Mouse (Mus musculus) frontal cortex, adult 2 months (tissue): ENCODE results near the gene Exoc3l. TPM values are rescaled to one million over a fixed set of nuclear protein-coding genes. Genes with fewer than 3 reads are reported as not detected.

Experiments
- DNase-seq, 2 experiments: peaks; one replicate each; pipeline ENCODE4 v3.0.0; 2022; ENCODE audit warnings: low spot score in 1 of 2; ENCODE audit errors: extremely low spot score in 1 of 2
- polyA plus RNA-seq: library from polyadenylated mRNA; depleted of rRNA; stranded (reverse); fragments of >200 nt; gene quantifications from 2 replicates; pipeline ENCODE4 v1.2.3, GENCODE M21; 2012

The Exoc3l gene
- polyA plus RNA-seq, 1 experiment: 2.4 TPM

GRCm38 (mm10) chr8:105270101-105270915 is 25.6 kb downstream of the Exoc3l start:
- DNase-seq: no peak

GRCm38 (mm10) chr8:105269461-105269947 is 26.4 kb downstream of the Exoc3l start, which contains the start of gene Hsf4:
Gene Hsf4 (plus strand): TSS chr8:105269801.
- no peak for DNase-seq

GRCm38 (mm10) chr8:105269075-105269458 is 26.8 kb downstream of the Exoc3l start:
- no peak for DNase-seq

GRCm38 (mm10) chr8:105268342-105269074 is 27.4 kb downstream of the Exoc3l start:
- DNase-seq: peak; percentile 79 to 86

- DNase-seq: no peak
Observed at GRCm38 (mm10) chr8:105266775-105267174, 29.1 kb downstream of the Exoc3l start.

- no peak for DNase-seq
Observed at GRCm38 (mm10) chr8:105265128-105265527, 30.8 kb downstream of the Exoc3l start.

GRCm38 (mm10) chr8:105264024-105264982 is 31.6 kb downstream of the Exoc3l start, which contains the start of the genes Tradd and Fbxl8:
Gene Tradd (minus strand): TSS chr8:105264609.
Gene Fbxl8 (plus strand): TSS chr8:105264648.
- no peak for DNase-seq

GRCm38 (mm10) chr8:105263244-105263912 is 32.5 kb downstream of the Exoc3l start:
- no peak for DNase-seq

GRCm38 (mm10) chr8:105261326-105261980 is 34.4 kb downstream of the Exoc3l start:
- no peak for DNase-seq

GRCm38 (mm10) chr8:105260371-105261099 is 35.4 kb downstream of the Exoc3l start:
- no peak for DNase-seq

- peak in 1 of 2 experiments; percentile 72 for DNase-seq
Observed at GRCm38 (mm10) chr8:105259721-105260320, 36.1 kb downstream of the Exoc3l start.

- no peak for DNase-seq
Observed at GRCm38 (mm10) chr8:105258911-105259720, 36.8 kb downstream of the Exoc3l start.

GRCm38 (mm10) chr8:105257318-105258114 is 38.4 kb downstream of the Exoc3l start:
- DNase-seq: no peak

- no peak for DNase-seq
Observed at GRCm38 (mm10) chr8:105254966-105255350, 40.9 kb downstream of the Exoc3l start, which contains the start of gene B3gnt9. Gene B3gnt9 (minus strand): TSS chr8:105255153.

GRCm38 (mm10) chr8:105254152-105254965 is 41.5 kb downstream of the Exoc3l start:
- peak; percentile 68 to 92 for DNase-seq

GRCm38 (mm10) chr8:105253766-105254151 is 42.1 kb downstream of the Exoc3l start:
- no peak for DNase-seq
